Mouse (Mus musculus) CH12F3 (cell line): Measurements from ENCODE around the gene Cd274.

Experiments
- in situ Hi-C: fragments of 300-500 bp; cut with MboI; formaldehyde crosslinking; loops from 2 replicates; pipeline ENCODE4 v1.14.3; 2020; ENCODE audit warnings: low sequenced_read_pairs

The Cd274 gene

GRCm38 (mm10) chr19:29363557-29363956 lies 3.7 kb upstream of the Cd274 start:
- in situ Hi-C loops = no loop called here

DNA sequence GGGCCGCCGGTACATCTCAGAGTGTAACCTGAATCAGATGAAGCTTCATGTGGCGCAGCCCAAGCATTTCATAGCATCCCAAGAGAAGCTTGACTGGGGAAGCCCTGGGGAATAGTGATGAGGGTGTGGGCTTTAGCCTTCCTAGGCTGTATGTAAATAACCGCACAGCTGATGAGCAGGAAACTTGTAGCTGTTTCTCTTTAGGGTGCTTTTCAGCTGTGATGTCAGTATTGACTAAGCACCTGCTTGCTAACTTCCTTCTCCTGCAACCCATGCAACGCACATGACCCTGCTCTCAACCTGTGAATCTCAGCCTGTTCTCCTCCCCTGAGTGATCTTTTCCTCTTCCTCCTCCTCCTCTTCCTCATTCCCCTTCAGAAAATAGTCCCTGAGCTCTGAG lies 3.2 kb upstream of the Cd274 start:
- in situ Hi-C loops = no loop called here

DNA sequence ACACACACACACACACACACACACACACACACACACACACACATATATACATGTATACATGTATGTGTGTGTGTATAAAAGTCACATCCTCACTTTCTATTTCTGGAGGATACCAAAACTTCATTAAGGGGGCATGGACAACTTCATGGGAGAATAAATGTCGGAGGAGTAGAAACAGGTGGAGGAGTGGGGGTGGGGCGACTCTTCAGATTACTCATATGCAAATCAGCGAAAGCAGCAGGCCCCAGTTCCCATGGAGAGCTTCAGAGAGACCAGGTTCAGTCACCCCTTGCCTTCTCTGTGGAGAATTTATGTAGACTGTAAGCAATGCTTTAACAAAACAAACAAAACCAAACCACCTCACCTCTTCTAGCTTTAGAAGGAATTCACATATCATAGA lies 2.1 kb upstream of the Cd274 start:
- in situ Hi-C loops = no loop called here

GRCm38 (mm10) chr19:29366226-29366968 lies 858 bp upstream of the Cd274 start:
- in situ Hi-C loops = no loop called here

DNA sequence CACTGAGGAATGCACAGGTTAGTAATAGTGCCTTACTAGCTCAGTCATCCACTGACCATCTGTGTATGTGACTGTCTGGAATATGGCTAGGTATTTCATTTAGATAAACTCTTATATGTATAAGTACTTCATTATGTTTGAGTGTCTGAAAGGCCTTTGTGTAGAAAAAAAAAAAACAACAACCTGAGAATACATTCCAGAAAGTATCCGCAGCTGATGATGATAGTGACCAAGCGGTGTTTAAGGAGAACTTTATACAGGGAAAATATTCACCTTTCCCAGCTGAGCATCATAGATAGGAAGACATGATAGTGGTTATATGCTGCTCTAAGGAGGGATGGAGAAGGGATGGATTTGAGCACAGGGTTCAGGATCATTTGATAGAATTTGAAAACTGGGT lies 786 bp downstream of the Cd274 start:
- in situ Hi-C loops = no loop called here

GRCm38 (mm10) chr19:29368671-29369309 lies 1.5 kb downstream of the Cd274 start:
- in situ Hi-C loops = no loop called here

- in situ Hi-C loops = no loop called here
These were observed 2.9 kb downstream of the Cd274 start for GRCm38 (mm10) chr19:29370112-29370511.

GRCm38 (mm10) chr19:29370545-29371283 lies 3.5 kb downstream of the Cd274 start:
- in situ Hi-C loops = no loop called here

DNA sequence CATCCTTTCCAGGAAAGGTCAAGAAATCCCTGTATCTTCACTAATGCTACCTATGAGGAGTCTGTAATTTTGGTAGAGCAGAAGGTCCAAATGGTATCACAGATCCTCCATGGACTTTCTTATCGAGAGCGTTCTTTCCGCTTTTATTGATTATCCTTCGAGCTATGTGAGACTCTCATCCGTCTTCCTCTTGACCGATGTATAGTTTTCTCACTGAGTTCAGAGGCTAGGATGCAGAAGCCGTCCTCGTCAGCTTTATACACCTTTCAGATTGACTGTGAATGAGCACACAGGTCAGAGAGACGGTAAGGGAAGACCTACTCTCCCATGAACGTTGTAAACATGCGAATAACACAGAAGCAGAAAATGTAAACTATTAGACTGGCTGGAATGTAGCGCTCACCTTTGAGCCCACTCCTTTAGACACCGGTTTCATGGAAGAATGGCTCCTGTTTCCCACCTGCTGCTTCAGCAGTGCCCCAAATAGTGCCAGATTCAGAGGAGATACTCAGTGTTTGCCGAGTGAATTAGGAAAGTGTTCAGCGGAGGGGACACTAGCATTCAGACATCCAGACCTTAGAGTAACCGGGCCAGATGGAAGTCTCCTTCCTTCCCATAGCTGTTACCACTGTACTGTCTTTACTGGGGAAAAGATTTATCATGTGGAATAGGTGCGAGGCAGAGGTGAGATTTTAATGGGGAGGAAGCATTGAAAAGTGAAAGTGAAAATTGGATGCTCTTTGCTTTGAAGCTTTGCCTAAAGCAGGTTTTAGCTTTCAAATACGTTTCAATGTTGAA lies 4.2 kb downstream of the Cd274 start:
- in situ Hi-C loops = no loop called here

DNA sequence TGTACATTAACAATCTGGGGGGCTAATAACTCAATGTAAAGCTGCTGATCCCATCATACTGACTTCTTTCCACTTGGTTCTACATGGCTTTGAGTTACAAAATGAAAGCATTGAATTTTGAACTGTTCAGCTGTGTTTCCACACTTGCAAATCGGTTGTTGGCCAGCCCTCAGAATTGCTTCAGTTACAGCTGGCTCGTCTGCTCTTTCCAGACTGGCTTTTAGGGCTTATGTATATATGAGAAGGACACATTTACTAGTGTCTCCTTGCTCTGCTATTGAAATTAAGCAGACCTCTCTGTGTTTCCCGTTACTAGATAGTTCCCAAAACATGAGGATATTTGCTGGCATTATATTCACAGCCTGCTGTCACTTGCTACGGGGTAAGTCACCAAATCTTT lies 4.9 kb downstream of the Cd274 start:
- in situ Hi-C loops = no loop called here

GRCm38 (mm10) chr19:29372621-29373020 lies 5.4 kb downstream of the Cd274 start:
- in situ Hi-C loops = no loop called here

DNA sequence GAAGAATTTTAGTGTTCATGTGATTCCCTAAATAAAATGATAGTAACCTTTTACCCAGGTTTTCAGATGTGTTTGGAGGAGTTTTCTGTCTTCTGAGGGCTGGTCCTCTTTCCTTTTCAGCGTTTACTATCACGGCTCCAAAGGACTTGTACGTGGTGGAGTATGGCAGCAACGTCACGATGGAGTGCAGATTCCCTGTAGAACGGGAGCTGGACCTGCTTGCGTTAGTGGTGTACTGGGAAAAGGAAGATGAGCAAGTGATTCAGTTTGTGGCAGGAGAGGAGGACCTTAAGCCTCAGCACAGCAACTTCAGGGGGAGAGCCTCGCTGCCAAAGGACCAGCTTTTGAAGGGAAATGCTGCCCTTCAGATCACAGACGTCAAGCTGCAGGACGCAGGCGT lies 6.2 kb downstream of the Cd274 start:
- in situ Hi-C loops = no loop called here

DNA sequence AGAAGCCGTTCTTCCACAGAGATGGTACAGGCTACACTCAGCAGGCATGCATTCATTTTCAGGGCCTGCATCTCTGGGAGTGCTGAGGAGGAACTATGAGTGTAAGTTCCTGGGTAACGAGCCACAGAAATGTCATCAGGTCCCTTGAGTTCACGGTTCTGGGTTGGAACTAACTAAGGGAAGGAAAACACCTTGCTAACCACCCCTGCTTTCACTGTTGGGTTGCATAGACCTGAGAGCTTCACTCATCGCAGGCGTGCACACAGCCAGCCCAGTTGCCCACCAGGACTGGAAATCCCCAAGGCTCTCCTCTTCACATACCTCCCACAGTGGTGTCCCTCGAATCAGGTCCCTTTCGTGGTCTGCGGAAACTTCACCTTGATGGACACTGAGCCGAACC lies 7.7 kb downstream of the Cd274 start:
- in situ Hi-C loops = no loop called here

DNA sequence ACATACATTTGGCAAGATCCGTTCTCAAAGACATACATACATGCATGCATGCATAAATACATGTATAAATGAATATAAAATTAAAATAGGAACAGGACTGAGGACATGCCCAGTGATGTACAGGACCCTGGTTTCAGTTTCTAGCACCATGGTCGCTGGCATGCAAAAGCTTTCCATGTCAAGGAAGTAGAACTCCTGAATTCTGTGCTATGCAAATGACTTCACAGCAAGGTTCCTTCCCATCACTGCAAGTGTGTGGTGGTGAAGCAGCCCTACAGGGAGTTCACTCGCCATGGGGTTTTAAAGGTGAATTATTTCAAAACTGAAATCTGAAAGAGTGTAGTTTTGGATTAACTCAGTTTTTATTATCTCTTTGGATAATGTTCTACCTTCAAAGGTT lies 9.1 kb downstream of the Cd274 start:
- in situ Hi-C loops = no loop called here

GRCm38 (mm10) chr19:29379839-29380603 lies 12.8 kb downstream of the Cd274 start:
- in situ Hi-C loops = no loop called here

DNA sequence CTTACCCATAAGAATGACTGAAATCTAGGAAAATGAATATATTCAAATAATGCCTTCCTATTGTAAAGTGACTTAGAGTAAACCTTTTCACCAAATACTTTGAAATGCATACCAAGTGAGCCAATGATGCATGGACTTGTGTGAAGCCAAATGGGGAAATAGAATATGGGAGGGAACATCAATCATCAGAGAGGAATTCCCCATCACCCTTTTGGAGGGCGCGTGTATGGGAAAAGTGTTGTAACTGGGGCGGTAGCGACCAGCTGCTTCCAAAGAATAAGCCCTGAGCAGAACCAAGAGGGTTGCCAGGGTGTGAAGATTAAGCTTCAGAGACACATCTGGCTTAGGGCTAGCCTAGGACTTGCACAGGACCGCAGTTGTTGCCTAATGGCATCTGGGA lies 16.1 kb downstream of the Cd274 start:
- in situ Hi-C loops = no loop called here

DNA sequence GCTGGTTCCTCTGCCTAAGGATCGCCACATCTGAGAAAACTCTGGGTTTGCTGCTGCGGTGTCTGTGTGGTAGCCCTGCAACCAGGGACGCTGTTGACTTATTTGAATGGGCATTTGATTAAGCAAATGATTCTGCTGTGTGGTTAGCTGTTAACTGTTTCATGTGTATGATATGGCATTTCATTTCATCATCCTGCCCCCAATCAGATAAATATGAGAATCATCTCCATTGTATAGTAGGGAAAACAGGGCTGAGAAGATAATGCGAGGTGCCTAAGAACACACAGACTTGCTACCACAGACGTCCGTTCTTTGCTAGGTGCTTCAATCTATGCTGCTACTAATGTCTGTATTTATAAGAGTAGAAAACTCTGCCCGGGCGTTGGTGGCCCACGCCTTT lies 17.2 kb downstream of the Cd274 start:
- in situ Hi-C loops = no loop called here

DNA sequence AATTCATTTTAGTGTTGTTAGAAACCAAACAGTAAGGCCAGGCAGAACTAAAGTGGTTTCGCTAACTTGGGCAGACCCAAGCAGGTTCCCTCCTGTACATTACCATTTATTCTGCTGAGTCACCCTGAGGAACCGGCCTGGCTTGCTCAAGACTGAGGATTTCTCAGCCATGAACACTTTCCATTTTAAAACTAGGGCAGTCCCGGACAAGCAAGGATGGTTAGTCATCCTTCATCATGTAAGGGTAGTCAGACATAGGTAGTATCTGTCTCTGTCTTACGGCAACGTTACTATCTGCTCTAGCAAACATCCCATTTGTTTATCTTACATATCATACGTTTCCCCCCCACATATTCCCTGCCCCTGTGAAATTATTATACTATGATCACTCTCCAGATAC lies 17.7 kb downstream of the Cd274 start:
- in situ Hi-C loops = loop anchor here (5.0 kb wide), 1 partner anchor 102 kb away; no protein-coding TSS in a partner anchor

GRCm38 (mm10) chr19:29385822-29386221 lies 18.6 kb downstream of the Cd274 start:
- in situ Hi-C loops = loop anchor here (5.0 kb wide), 1 partner anchor 101 kb away; no protein-coding TSS in a partner anchor

- in situ Hi-C loops = loop anchor here (5.0 kb wide), 1 partner anchor 98 kb away; no protein-coding TSS in a partner anchor
These were observed 21.6 kb downstream of the Cd274 start for GRCm38 (mm10) chr19:29388818-29389217.
